In the genomic region with DNA sequence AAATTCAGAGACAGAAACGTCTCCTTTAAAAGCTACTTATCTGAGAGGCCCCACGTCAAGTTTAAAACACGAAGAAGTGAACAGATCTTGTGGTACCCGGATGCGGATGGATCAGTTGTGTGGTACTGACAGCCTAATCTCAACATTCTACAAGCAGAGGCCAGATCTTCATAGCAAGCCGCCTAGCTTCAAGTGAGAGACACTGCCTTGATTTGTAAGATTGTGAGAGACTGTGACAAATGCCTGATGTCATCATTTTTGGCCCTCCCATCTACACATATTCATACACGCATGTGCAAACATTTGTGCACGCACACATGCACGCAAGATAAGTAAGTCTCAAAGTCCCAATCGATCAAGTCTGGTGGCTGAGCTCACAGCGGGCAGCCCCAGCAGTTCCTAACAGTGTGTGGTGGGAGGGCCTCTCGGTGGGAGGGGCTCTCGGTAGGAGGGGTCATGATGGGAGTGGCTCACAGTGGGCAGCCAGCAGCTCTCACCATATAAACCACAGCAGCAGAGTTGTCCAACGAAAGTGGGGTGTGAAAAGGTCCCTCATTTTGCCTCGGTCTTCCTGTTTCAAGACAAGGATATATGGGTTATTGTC, we compare ENCODE assay signal across 8 mouse cellular contexts. TPM values are rescaled to one million over a fixed set of nuclear protein-coding genes. Genes with fewer than 3 reads are reported as not detected.
A peak's percentile ranks its signal among the peaks of the same experiment; 100 is the strongest.
DNase-seq lines count a peak whose midpoint lies in the region; ATAC-seq and TF ChIP-seq lines count a peak whose summit lies in the region.

No protein-coding gene starts in this region.

- H3K4me2 ChIP-seq in midbrain, postnatal 0 days (ENCODE audit: low read depth, low read length, poor library complexity, severe bottlenecking): no peak overlapping the region
- no peak overlapping the region for H3K4me2 ChIP-seq in midbrain, embryonic 16.5 days (ENCODE audit: low read length)
- H3K4me2 ChIP-seq in heart, embryonic 15.5 days: peak overlapping the region; percentile 11; the same call in 1 of the 2 replicates
- 0 out of 2 replicates have a peak overlapping the region, but pooled peaks have one; percentile 21 for H3K4me2 ChIP-seq in limb, embryonic 15.5 days

- no peak for ATAC-seq in midbrain, postnatal 0 days (ENCODE audit: low FRiP score)
- no peak for ATAC-seq in midbrain, embryonic 16.5 days
- no peak; the same call in 1 of the 2 replicates for ATAC-seq in heart, embryonic 15.5 days (replicated peaks; ENCODE audit: insufficient number of reproducible peaks, insufficient read depth, low FRiP score, low read depth)
- peak; percentile 65; the same call in 1 of the 2 replicates for ATAC-seq in limb, embryonic 15.5 days (ENCODE audit: insufficient number of reproducible peaks, low FRiP score, low TSS enrichment, low read depth)

- no peak overlapping the region for H3K27ac ChIP-seq in midbrain, postnatal 0 days (ENCODE audit: low read depth, low read length)
- no peak overlapping the region for H3K27ac ChIP-seq in midbrain, embryonic 16.5 days (ENCODE audit: low read length)
- H3K27ac ChIP-seq in heart, embryonic 15.5 days: no peak overlapping the region
- H3K27ac ChIP-seq in limb, embryonic 15.5 days: no peak overlapping the region
- no peak overlapping the region for H3K27ac ChIP-seq in left cerebral cortex, adult 2 months

- no peaks in the 10 kb centered on the region for H3K27me3 ChIP-seq in midbrain, postnatal 0 days (ENCODE audit: insufficient read depth, low read length)
- no peaks in the 10 kb centered on the region for H3K27me3 ChIP-seq in midbrain, embryonic 16.5 days (ENCODE audit: control insufficient read depth, insufficient read depth, low read depth, low read length)
- no peaks in the 10 kb centered on the region; the same call in 1 of the 2 replicates for H3K27me3 ChIP-seq in heart, embryonic 15.5 days
- H3K27me3 ChIP-seq in limb, embryonic 15.5 days: no peaks in the 10 kb centered on the region

- H3K9me3 ChIP-seq in midbrain, postnatal 0 days (ENCODE audit: low read length): no peaks in the 10 kb centered on the region
- H3K9me3 ChIP-seq in midbrain, embryonic 16.5 days (replicated peaks; ENCODE audit: control insufficient read depth, low read length, poor library complexity, severe bottlenecking): no peaks in the 10 kb centered on the region
- H3K9me3 ChIP-seq in heart, embryonic 15.5 days (replicated peaks): no peaks in the 10 kb centered on the region
- no peaks in the 10 kb centered on the region for H3K9me3 ChIP-seq in limb, embryonic 15.5 days

- 26% methylated on average over 15 of the region's 15 CpGs for WGBS in midbrain, postnatal 0 days
- WGBS in midbrain, embryonic 16.5 days: 28% methylated on average over 15 of the region's 15 CpGs
- 11% methylated on average over 15 of the region's 15 CpGs for WGBS in heart, embryonic 15.5 days
- WGBS in limb, embryonic 15.5 days: 19% methylated on average over 15 of the region's 15 CpGs

- no peak overlapping the region for H3K4me3 ChIP-seq in midbrain, postnatal 0 days (ENCODE audit: low read depth, low read length)
- no peak overlapping the region for H3K4me3 ChIP-seq in midbrain, embryonic 16.5 days (ENCODE audit: low read depth, low read length)
- H3K4me3 ChIP-seq in heart, embryonic 15.5 days: no peak overlapping the region
- no peak overlapping the region for H3K4me3 ChIP-seq in limb, embryonic 15.5 days
- H3K4me3 ChIP-seq in left cerebral cortex, adult 2 months: no peak overlapping the region

- no peak for DNase-seq in midbrain, postnatal 0 days (ENCODE audit: low spot score)
- peak; percentile 71 for DNase-seq in adrenal gland, postnatal 14 days
- peak; percentile 71 to 81 for DNase-seq in natural killer cell, adult 2 months (ENCODE audit: low spot score in 2 of 2)
- no peak for DNase-seq in left cerebral cortex, adult 2 months (ENCODE audit: extremely low spot score in 1 of 2, low spot score in 2 of 2)
- DNase-seq in left cerebral cortex, adult 9 months (ENCODE audit: low spot score in 2 of 2): no peak

- H3K9ac ChIP-seq in midbrain, postnatal 0 days (replicated peaks; ENCODE audit: low read length, poor library complexity, severe bottlenecking): no peak overlapping the region
- no peak overlapping the region for H3K9ac ChIP-seq in midbrain, embryonic 16.5 days (ENCODE audit: low read depth, low read length)
- no peak overlapping the region for H3K9ac ChIP-seq in heart, embryonic 15.5 days
- H3K9ac ChIP-seq in limb, embryonic 15.5 days: no peak overlapping the region

- H3K4me1 ChIP-seq in midbrain, postnatal 0 days (ENCODE audit: insufficient read depth, low read length): no peaks in the 10 kb centered on the region
- no peaks in the 10 kb centered on the region for H3K4me1 ChIP-seq in midbrain, embryonic 16.5 days (ENCODE audit: control insufficient read depth, insufficient read depth, low read length)
- H3K4me1 ChIP-seq in heart, embryonic 15.5 days (replicated peaks): peaks cover 12% of the 10 kb centered on the region
- no peaks in the 10 kb centered on the region for H3K4me1 ChIP-seq in limb, embryonic 15.5 days

- peak; percentile 15; the same call in 1 of the 2 replicates for TF ChIP-seq CTCF in midbrain, postnatal 0 days (IDR thresholded peaks at IDR 0.05)
- TF ChIP-seq CTCF in left cerebral cortex, adult 2 months (IDR thresholded peaks at IDR 0.05): no peak

- intact Hi-C loops in left cerebral cortex, adult 2 months (cut with DNase I): no loop called here

- H3K36me3 ChIP-seq in midbrain, postnatal 0 days (ENCODE audit: insufficient read depth, low read length): peaks cover 38% of the 10 kb centered on the region
- peaks cover 7% of the 10 kb centered on the region for H3K36me3 ChIP-seq in midbrain, embryonic 16.5 days (ENCODE audit: control insufficient read depth, insufficient read depth, low read length)
- no peaks in the 10 kb centered on the region for H3K36me3 ChIP-seq in heart, embryonic 15.5 days
- H3K36me3 ChIP-seq in limb, embryonic 15.5 days: no peaks in the 10 kb centered on the region

RNA-seq across cellular contexts. Expression of gene Usp30, which starts 23.8 kb away (rescaled TPM):
- total RNA-seq in midbrain, postnatal 0 days (2014; rRNA removed): 45.3 and 56.3 TPM in 2 replicates
- polyA plus RNA-seq in midbrain, postnatal 0 days (2015; fragmentation: Nextera tagmentation; extraction: Ambion mirVana): 19.3 and 20.6 TPM in 2 replicates
- 19.9 and 22.7 TPM in 2 replicates for polyA plus RNA-seq in midbrain, embryonic 16.5 days (2015; fragmentation: Nextera tagmentation; extraction: Ambion mirVana)
- total RNA-seq in adrenal gland, postnatal 14 days (2021): 24.9 and 25.7 TPM in 2 replicates
- 7.8 and 8.9 TPM in 2 replicates for polyA plus RNA-seq in heart, embryonic 15.5 days (2015; fragmentation: Nextera tagmentation; extraction: Ambion mirVana)
- 11.8 and 11.9 TPM in 2 replicates for polyA plus RNA-seq in limb, embryonic 15.5 days (2015; fragmentation: Nextera tagmentation; extraction: Ambion mirVana)
- 10 to 100 TPM; 39.4 to 42.1 TPM for total RNA-seq in left cerebral cortex, adult 2 months (2021)

RNA-seq across cellular contexts. Expression of gene Dao, which starts 37.9 kb away (rescaled TPM):
- total RNA-seq in midbrain, postnatal 0 days (2014; rRNA removed): not detected in 2 replicates
- polyA plus RNA-seq in midbrain, postnatal 0 days (2015; fragmentation: Nextera tagmentation; extraction: Ambion mirVana): 0.09 TPM in 1 of 2 replicates, not detected in the other
- polyA plus RNA-seq in midbrain, embryonic 16.5 days (2015; fragmentation: Nextera tagmentation; extraction: Ambion mirVana): not detected in 2 replicates
- total RNA-seq in adrenal gland, postnatal 14 days (2021): not detected in 2 replicates
- not detected in 2 replicates for polyA plus RNA-seq in heart, embryonic 15.5 days (2015; fragmentation: Nextera tagmentation; extraction: Ambion mirVana)
- not detected in 2 replicates for polyA plus RNA-seq in limb, embryonic 15.5 days (2015; fragmentation: Nextera tagmentation; extraction: Ambion mirVana)
- not detected for total RNA-seq in left cerebral cortex, adult 2 months (2021)

RNA-seq across cellular contexts. Expression of gene Ssh1, which starts 47.7 kb away (rescaled TPM):
- 14.0 and 14.3 TPM in 2 replicates for total RNA-seq in midbrain, postnatal 0 days (2014; rRNA removed)
- 9.8 and 12.4 TPM in 2 replicates for polyA plus RNA-seq in midbrain, postnatal 0 days (2015; fragmentation: Nextera tagmentation; extraction: Ambion mirVana)
- polyA plus RNA-seq in midbrain, embryonic 16.5 days (2015; fragmentation: Nextera tagmentation; extraction: Ambion mirVana): 9.4 and 13.7 TPM in 2 replicates
- 18.8 and 21.2 TPM in 2 replicates for total RNA-seq in adrenal gland, postnatal 14 days (2021)
- 9.0 and 11.7 TPM in 2 replicates for polyA plus RNA-seq in heart, embryonic 15.5 days (2015; fragmentation: Nextera tagmentation; extraction: Ambion mirVana)
- 10.3 and 13.2 TPM in 2 replicates for polyA plus RNA-seq in limb, embryonic 15.5 days (2015; fragmentation: Nextera tagmentation; extraction: Ambion mirVana)
- 10 to 100 TPM; 28.2 to 28.6 TPM for total RNA-seq in left cerebral cortex, adult 2 months (2021)

RNA-seq across cellular contexts. Expression of gene Svop, which starts 49.9 kb away (rescaled TPM):
- 175 and 176 TPM in 2 replicates for total RNA-seq in midbrain, postnatal 0 days (2014; rRNA removed)
- 105 and 109 TPM in 2 replicates for polyA plus RNA-seq in midbrain, postnatal 0 days (2015; fragmentation: Nextera tagmentation; extraction: Ambion mirVana)
- 111 and 113 TPM in 2 replicates for polyA plus RNA-seq in midbrain, embryonic 16.5 days (2015; fragmentation: Nextera tagmentation; extraction: Ambion mirVana)
- total RNA-seq in adrenal gland, postnatal 14 days (2021): 3.2 and 4.1 TPM in 2 replicates
- 0.53 TPM in 1 of 2 replicates, not detected in the other for polyA plus RNA-seq in heart, embryonic 15.5 days (2015; fragmentation: Nextera tagmentation; extraction: Ambion mirVana)
- polyA plus RNA-seq in limb, embryonic 15.5 days (2015; fragmentation: Nextera tagmentation; extraction: Ambion mirVana): 0.12 and 0.24 TPM in 2 replicates
- total RNA-seq in left cerebral cortex, adult 2 months (2021): 100 to 1,000 TPM; 172 to 190 TPM

Comparison
In these comparisons a context has a peak if more than half of its experiments do, and no peak if none do; other contexts are left out.
1. DNase-seq: peak in adrenal gland, postnatal 14 days (single experiment) and natural killer cell, adult 2 months (2 of 2); none in midbrain, postnatal 0 days (single experiment), left cerebral cortex, adult 2 months (0 of 2) and left cerebral cortex, adult 9 months (0 of 2).
2. H3K4me2 ChIP-seq: peak in heart, embryonic 15.5 days (single experiment) and limb, embryonic 15.5 days (single experiment); none in midbrain, postnatal 0 days (single experiment) and midbrain, embryonic 16.5 days (single experiment).